Mouse (Mus musculus) stomach, embryonic 14.5 days (tissue): ENCODE data around the gene Alox8. TPM values are rescaled to one million over a fixed set of nuclear protein-coding genes. Genes with fewer than 3 reads are reported as not detected.

ENCODE experiments used
- ATAC-seq: fragments of 200-750 bp; cut with Nextera tagmentation; 2 replicates; pipeline ENCODE4 v1.8.0; 2017; ENCODE audit warnings: low read depth, moderate TSS enrichment; ENCODE audit not compliant: insufficient number of reproducible peaks, insufficient read depth, low FRiP score
- H3K27ac ChIP-seq: fragments of 300-500 bp; sonication (generic); 2 replicates; pipeline ENCODE4 v1.5.1; 2014; ENCODE audit warnings: mild to moderate bottlenecking, low read length, moderate library complexity, mixed read lengths
- H3K27me3 ChIP-seq: fragments of 300-500 bp; sonication (generic); 2 replicates; pipeline ENCODE4 v1.6.1; 2014; ENCODE audit warnings: low read length, control low read depth, mixed read lengths; ENCODE audit not compliant: control insufficient read depth, insufficient read depth
- H3K36me3 ChIP-seq: fragments of 300-500 bp; sonication (generic); 2 replicates; pipeline ENCODE4 v1.6.1; 2014; ENCODE audit warnings: mild to moderate bottlenecking, control low read depth, low read length, moderate library complexity, mixed read lengths; ENCODE audit not compliant: control insufficient read depth, insufficient read depth
- H3K4me1 ChIP-seq: fragments of 300-500 bp; sonication (generic); 2 replicates; pipeline ENCODE4 v1.6.1; 2014; ENCODE audit warnings: low read length, control low read depth, mixed read lengths; ENCODE audit not compliant: control insufficient read depth, insufficient read depth
- H3K4me2 ChIP-seq: fragments of 300-500 bp; sonication (generic); replicated peaks from 2 replicates; pipeline ENCODE4 v1.6.1; 2014; ENCODE audit warnings: low read depth, low read length, control low read depth
- H3K4me3 ChIP-seq: fragments of 300-500 bp; sonication (generic); 2 replicates; pipeline ENCODE4 v1.5.1; 2014; ENCODE audit warnings: low read depth, low read length, control low read depth
- H3K9ac ChIP-seq: fragments of 300-500 bp; sonication (generic); replicated peaks from 2 replicates; pipeline ENCODE4 v1.6.1; 2014; ENCODE audit warnings: low read depth, mild to moderate bottlenecking, control low read depth, low read length, moderate library complexity, mixed read lengths
- H3K9me3 ChIP-seq: fragments of 300-500 bp; sonication (generic); 2 replicates; pipeline ENCODE4 v1.6.1; 2016; ENCODE audit warnings: low read depth, low read length, control low read depth; ENCODE audit not compliant: control insufficient read depth
- WGBS: fragments of 180-500 bp; shearing (Covaris S2); extraction: QIAGEN DNeasy Blood & Tissue Kit; methylation state at CpG from one replicate; pipeline ENCODE4 v1.1.7; 2014; 5-methylcytosine and 5-hydroxymethylcytosine counted together
- polyA plus RNA-seq: library from polyadenylated mRNA; unstranded; fragments of >200 nt; fragmentation: Nextera tagmentation; extraction: Ambion mirVana; gene quantifications from 2 replicates; pipeline ENCODE4 v1.2.1, GENCODE M21; 2014

Alox8 gene
- polyA plus RNA-seq, 1 experiment from 2014 or later: not detected

DNA sequence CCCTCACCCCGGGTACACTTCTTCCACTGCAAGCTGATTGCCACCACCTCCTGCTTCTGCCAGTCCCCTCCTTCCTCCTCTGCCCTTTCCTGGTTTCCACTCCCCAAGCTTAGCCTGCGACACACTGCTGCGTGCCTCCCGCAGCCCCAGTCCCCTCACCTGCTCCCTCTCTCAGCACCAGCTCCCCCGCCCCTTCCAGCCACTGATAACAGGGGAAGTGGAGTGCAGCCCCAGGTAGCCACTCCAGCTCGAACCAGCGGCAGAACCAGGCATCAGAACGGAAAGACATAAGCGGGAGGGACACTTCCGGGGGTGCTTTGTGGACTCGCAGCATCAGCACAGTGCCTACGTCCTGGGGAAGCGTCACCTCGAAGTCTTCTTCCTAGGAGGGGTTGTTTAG is 449 bp downstream of the Alox8 start:
- WGBS: under 1% methylated on average over 14 of the region's 14 CpGs
- H3K36me3 ChIP-seq: no peaks in the 10 kb centered on the region
- H3K9me3 ChIP-seq: no peaks in the 10 kb centered on the region
- peaks cover 10% of the 10 kb centered on the region for H3K27me3 ChIP-seq
- no peak overlapping the region for H3K27ac ChIP-seq
- peak overlapping the region; percentile 23; the same call in 1 of the 2 replicates for H3K4me3 ChIP-seq
- no peak for ATAC-seq
- H3K4me2 ChIP-seq: peak overlapping the region; percentile 44
- no peak overlapping the region for H3K9ac ChIP-seq
- H3K4me1 ChIP-seq: 0 out of 2 replicates have a peak, but pooled peaks cover 4% of the 10 kb centered on the region

DNA sequence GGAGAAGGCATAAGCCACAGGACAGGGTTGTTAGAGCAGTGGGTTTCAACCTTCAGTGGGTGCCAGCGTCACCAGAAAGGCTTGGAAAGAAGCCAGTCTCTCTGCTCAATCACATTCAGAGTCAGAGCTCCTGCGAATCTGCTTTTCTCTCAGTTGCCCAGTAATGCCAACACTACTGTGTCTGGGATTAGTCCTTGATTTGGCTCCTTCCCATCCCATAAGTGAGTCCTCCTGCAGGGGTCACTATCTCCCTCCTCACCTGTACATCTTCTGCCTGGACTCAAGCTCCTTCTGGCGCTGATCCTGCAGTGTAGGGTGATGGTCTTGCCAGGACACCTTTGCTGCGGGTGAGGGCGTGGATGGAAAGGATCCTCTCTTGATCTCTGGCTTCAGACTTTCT is 877 bp downstream of the Alox8 start:
- Histone ChIP-seq H3K9me3 (no peaks in the 10 kb centered on the region), H3K9ac (no peak overlapping the region), H3K36me3 (no peaks in the 10 kb centered on the region), H3K4me1 (0 out of 2 replicates have a peak, but pooled peaks cover 4% of the 10 kb centered on the region), H3K27me3 (peaks cover 10% of the 10 kb centered on the region), H3K4me3 (peak overlapping the region; percentile 23; the same call in 1 of the 2 replicates), H3K27ac (no peak overlapping the region), H3K4me2 (peak overlapping the region; percentile 44)
- WGBS: 11% methylated on average over 5 of the region's 5 CpGs
- ATAC-seq: no peak

DNA sequence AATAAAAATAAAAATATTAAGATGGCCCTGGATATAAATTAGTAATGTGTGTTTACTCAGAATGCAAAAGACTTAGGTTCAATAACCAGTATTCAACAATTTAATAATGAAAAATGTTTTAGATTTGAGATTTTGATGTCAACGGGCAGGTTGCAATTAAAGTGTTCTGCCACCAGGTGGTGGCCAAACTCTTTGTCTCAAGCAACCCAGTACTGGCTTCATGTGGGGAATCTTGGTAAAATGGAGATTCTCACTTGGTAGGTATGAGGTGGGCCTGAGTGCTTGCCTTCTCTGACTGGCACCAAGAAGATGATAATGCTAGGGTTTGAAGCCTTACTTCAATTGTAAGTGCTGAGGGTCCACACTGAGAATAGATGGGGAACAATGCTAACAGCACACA is 4.8 kb downstream of the Alox8 start:
- ATAC-seq: no peak
- H3K4me1 ChIP-seq: 0 out of 2 replicates have a peak, but pooled peaks cover 4% of the 10 kb centered on the region

DNA sequence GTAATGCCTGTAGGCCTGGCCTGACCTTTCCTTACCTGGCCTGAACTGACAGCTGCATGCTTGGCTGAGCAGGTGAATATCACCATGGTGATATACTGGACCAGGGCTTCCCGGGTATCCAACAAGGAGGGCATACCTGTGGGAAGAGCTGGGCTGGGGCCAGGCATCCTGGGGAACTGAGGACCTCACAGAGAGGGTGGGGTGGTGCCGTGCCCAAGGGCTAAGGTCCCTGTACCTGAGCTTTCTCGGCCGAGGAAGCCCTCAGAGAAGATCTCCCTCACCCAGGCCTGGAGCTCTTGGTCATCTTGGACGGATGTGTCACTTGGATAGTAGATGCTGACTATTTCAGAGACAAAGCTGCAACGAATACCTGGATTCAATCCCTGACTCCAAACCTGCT is 11.7 kb downstream of the Alox8 start:
- 82% methylated on average over 6 of the region's 6 CpGs for WGBS
- H3K27ac ChIP-seq: no peak overlapping the region
- no peaks in the 10 kb centered on the region for H3K4me1 ChIP-seq
- H3K4me3 ChIP-seq: no peak overlapping the region
- H3K27me3 ChIP-seq: no peaks in the 10 kb centered on the region
- H3K9me3 ChIP-seq: no peaks in the 10 kb centered on the region
- ATAC-seq: no peak
- H3K4me2 ChIP-seq: no peak overlapping the region
- no peak overlapping the region for H3K9ac ChIP-seq
- H3K36me3 ChIP-seq: no peaks in the 10 kb centered on the region

More for the DNA sequence above, 4.8 kb downstream of the Alox8 start:
- Histone ChIP-seq H3K4me2 (no peak overlapping the region), H3K36me3 (no peaks in the 10 kb centered on the region), H3K9ac (no peak overlapping the region), H3K4me3 (no peak overlapping the region), H3K27me3 (peaks cover 10% of the 10 kb centered on the region), H3K9me3 (no peaks in the 10 kb centered on the region), H3K27ac (no peak overlapping the region)
- WGBS: 5% methylated on average over 1 of the region's 1 CpGs

DNA sequence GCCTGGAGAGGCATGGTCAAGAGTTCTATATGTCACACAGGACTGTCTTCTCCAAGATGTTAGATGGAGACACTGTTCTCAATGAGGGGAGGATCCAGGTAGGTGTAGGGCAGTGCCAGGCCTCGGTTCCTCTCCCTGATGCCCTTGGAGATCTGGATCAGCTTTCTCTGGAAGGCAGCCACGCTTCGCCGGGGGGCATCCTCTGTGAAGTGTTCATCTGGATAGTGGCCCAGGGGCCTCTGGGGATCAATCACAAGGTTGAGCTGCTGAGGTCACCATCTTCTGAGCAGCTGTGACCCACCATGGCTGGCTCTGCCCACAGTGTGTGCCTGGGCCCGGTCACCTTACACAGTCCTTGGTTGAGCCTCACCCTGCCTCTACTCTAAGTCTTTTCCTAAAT is 12.6 kb downstream of the Alox8 start:
- no peak for ATAC-seq
- no peak overlapping the region for H3K9ac ChIP-seq
- 86% methylated on average over 5 of the region's 5 CpGs for WGBS

DNA sequence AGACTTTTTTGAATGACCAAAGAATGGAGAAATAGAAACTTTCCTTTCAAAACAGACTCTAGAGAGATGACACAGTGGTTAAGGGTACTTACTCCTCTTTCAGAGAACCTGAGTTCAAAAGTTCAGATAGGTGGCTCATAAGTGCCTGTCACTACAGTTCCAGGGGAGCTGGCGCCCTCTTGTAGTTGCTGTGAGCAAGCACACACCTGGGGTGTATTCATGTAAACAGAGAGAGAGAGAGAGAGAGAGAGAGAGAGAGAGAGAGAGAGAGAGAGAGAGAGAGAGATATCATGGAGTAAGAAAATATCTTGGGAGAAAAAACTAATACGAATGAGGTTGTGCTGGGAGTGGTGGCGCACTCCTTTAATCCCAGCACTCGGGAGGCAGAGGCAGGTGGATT is 17.5 kb downstream of the Alox8 start:
- Histone ChIP-seq H3K27me3 (no peaks in the 10 kb centered on the region), H3K9ac (no peak overlapping the region), H3K27ac (no peak overlapping the region), H3K36me3 (no peaks in the 10 kb centered on the region), H3K9me3 (no peaks in the 10 kb centered on the region), H3K4me2 (no peak overlapping the region), H3K4me1 (no peaks in the 10 kb centered on the region), H3K4me3 (no peak overlapping the region)
- 74% methylated on average over 4 of the region's 4 CpGs for WGBS
- ATAC-seq: no peak

More for the DNA sequence above, 12.6 kb downstream of the Alox8 start:
- no peaks in the 10 kb centered on the region for H3K36me3 ChIP-seq
- H3K27ac ChIP-seq: no peak overlapping the region
- no peaks in the 10 kb centered on the region for H3K4me1 ChIP-seq
- H3K9me3 ChIP-seq: no peaks in the 10 kb centered on the region
- H3K4me3 ChIP-seq: no peak overlapping the region
- no peak overlapping the region for H3K4me2 ChIP-seq
- no peaks in the 10 kb centered on the region for H3K27me3 ChIP-seq

DNA sequence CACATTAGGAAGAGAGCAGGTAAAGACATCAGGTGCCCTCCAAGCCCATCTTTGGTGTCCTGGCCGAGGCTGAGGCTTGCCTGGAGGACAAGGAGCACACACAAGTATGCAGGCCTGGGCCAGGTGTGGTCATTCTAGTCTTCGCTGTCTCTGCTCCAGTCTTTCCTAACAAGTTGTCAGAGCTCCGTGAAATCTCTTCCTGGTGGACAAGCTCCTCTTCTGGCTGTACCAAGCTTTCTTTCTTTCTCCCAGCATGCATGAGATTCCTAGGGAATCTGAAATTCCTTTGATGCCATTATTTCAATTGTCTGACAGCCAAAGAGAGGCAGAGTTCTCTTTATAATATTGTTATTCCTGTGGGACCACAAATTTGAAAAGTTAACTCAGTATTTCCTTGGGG is 18.1 kb downstream of the Alox8 start:
- Histone ChIP-seq H3K36me3 (no peaks in the 10 kb centered on the region), H3K9ac (no peak overlapping the region), H3K27me3 (no peaks in the 10 kb centered on the region), H3K9me3 (no peaks in the 10 kb centered on the region), H3K4me1 (no peaks in the 10 kb centered on the region), H3K27ac (no peak overlapping the region), H3K4me2 (no peak overlapping the region), H3K4me3 (no peak overlapping the region)
- ATAC-seq: no peak
- 45% methylated on average over 3 of the region's 3 CpGs for WGBS

DNA sequence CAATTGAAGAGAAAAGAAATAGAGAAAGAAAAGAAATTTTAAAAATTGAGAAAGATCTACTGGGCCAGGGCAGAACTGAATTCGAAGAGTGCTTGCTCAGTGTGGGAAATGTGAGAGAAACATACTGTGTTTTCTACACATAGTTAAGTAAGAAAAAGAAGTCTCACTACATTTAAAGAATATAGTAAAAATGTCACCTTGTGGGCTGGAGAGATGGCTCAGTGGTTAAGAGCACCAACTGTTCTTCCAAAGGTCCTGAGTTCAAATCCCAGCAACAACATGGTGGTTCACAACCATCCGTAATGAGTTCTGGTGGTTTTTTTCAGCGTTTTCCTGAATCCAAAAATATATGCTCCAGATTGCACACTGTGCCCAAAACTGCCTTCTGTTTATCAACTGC is 19.1 kb downstream of the Alox8 start:
- H3K36me3 ChIP-seq: no peaks in the 10 kb centered on the region
- no peaks in the 10 kb centered on the region for H3K9me3 ChIP-seq
- H3K9ac ChIP-seq: no peak overlapping the region
- H3K27ac ChIP-seq: no peak overlapping the region
- H3K27me3 ChIP-seq: no peaks in the 10 kb centered on the region
- no peaks in the 10 kb centered on the region for H3K4me1 ChIP-seq
- 77% methylated on average over 3 of the region's 3 CpGs for WGBS
- no peak overlapping the region for H3K4me3 ChIP-seq
- no peak overlapping the region for H3K4me2 ChIP-seq
- ATAC-seq: no peak

DNA sequence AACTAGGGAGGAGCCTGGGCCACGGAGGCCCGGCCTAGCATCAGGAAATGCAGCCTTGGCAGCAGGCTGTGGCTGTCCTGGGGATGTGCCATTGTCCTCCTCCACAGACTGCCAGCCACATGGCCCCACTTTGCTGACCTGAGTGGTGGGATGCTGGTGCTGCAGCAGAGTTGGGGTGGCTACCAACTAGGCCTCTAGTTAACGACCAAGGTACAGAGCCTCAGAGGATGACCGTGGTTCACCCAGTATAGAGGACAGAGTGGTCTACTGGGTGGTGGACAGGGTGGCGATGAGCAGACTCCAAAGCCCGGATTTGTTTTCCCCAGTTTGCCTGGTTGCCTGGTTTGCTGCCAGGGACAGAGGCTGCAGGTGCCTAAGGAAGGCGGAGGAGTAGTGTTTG is 22.9 kb downstream of the Alox8 start:
- Histone ChIP-seq H3K4me3 (no peak overlapping the region), H3K4me1 (no peaks in the 10 kb centered on the region), H3K36me3 (no peaks in the 10 kb centered on the region), H3K4me2 (no peak overlapping the region), H3K9ac (no peak overlapping the region), H3K27ac (no peak overlapping the region), H3K27me3 (no peaks in the 10 kb centered on the region), H3K9me3 (no peaks in the 10 kb centered on the region)
- WGBS: 81% methylated on average over 7 of the region's 7 CpGs
- no peak for ATAC-seq
